Mouse (Mus musculus) thymus, adult 2 months (tissue): Measurements from ENCODE around the gene Macrod1.

Source experiments
- CTCF ChIP-seq: fragments of 200-500 bp; IDR thresholded peaks from 2 replicates; pipeline ENCODE4 v1.5.1; 2012; ENCODE audit warnings: mild to moderate bottlenecking, control low read depth, low read length, moderate library complexity, borderline replicate concordance; ENCODE audit not compliant: control insufficient read depth, poor library complexity, insufficient read depth; ENCODE audit errors: extremely low read depth
- POLR2A ChIP-seq: fragments of 200-500 bp; IDR thresholded peaks from 2 replicates; pipeline ENCODE4 v1.6.1; 2012; ENCODE audit warnings: mild to moderate bottlenecking, low read length, control low read depth, moderate library complexity; ENCODE audit not compliant: control insufficient read depth, poor library complexity, insufficient read depth; ENCODE audit errors: extremely low read depth

DNA sequence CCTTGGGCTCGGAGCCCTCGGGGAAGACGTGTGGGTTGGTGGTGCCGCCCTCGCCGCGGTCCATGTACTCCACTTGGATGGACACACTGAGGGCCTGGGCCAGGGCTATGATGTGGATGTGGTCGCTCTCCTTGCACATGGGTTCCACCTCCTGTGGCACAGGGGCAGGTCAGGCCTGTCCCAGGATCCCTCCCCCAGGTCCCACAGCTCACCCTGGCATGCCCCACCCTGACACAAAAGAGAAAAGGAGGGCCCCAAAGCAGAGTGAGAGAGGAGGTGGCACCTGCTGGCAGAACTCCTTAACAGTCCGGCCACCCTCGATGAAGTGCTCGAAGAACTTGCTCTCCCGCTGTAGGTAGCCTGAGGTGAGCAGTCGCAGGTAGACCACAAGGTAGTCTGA is 142.5 kb downstream of the Macrod1 start:
- TF ChIP-seq POLR2A: no peak
- TF ChIP-seq CTCF: no peak
